Mouse (Mus musculus) spleen, postnatal 14 days (tissue): Measurements from ENCODE around the gene Camk2n1.
A peak's percentile ranks its signal among the peaks of the same experiment; 100 is the strongest.

Source experiments
- DNase-seq, 2 experiments: peaks; one replicate each; pipeline ENCODE4 v3.0.0; 2021 to 2022; ENCODE audit warnings: low spot score in 2 of 2

Gene Camk2n1

DNA sequence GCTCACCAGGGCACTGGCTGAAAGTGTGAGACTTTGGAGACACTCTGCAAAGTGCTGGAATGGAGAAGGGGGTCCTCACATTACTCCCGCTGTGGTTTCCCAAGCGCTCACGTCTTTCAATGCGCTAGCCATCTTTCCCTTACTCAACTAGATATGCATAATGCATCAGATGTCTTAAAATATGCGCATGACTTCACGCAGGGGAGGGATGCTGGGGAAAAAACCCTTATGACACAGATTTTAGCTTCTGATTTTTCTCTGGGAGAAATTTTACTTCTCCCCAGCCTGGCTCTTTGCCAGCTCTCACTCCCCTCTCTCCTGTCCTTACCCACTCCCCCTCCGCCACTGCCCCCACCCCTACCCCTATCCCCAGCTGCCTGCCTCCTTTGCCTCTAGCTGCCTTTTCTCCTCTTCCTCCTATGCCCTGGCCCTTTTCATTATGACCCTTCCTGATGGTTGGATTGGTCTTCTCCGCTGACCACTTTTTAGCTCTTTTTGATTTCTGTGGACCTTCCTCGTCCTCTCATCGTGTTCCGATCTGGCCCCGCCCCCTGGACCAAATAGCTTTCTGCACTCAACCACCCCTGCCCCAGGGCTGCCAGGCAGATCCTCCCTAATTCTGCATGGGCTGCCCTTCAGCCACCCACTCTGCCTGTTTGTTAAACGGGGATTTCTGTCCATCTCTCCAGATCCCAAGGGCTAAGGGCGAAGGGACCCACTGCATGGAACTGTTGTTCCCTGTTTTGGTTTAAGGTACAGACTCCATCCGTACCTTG is 6.1 kb upstream of the Camk2n1 start:
- no peak for DNase-seq

DNA sequence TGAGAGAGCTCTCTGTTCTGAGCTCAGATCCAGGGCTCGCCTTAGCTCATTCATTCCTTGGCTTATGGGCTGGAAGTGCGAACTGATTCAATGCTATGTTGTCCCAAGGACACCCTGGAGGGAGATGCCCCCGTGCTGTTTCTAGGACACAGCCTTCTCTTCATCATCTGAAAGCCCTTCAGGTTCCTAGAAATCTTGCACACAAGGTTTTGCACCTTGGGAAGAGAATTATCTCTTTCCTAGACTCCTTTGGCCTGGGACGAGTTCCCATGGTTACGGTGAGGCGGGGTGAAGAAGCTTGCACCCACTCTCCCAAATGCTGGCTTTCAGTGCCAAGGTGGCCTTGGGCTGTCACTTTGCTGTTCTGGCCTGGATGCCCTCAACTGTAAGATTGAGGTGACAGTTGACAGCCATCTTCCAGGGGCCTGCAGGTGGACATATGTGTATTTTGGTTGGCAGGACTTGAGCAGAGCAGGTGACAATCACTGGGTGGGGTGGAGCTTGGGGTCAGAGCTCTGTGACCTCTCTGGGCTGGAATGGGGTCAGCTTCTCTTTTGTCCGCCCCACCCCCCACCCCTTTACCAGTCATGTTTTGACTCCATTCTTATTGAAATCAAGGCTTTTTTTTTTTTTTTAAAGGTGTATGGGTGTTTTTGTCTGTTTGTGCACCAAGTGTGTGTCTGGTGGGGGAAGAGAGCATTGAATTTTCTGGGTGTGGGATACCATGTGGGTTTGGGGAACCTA is 5.1 kb upstream of the Camk2n1 start:
- no peak for DNase-seq

DNA sequence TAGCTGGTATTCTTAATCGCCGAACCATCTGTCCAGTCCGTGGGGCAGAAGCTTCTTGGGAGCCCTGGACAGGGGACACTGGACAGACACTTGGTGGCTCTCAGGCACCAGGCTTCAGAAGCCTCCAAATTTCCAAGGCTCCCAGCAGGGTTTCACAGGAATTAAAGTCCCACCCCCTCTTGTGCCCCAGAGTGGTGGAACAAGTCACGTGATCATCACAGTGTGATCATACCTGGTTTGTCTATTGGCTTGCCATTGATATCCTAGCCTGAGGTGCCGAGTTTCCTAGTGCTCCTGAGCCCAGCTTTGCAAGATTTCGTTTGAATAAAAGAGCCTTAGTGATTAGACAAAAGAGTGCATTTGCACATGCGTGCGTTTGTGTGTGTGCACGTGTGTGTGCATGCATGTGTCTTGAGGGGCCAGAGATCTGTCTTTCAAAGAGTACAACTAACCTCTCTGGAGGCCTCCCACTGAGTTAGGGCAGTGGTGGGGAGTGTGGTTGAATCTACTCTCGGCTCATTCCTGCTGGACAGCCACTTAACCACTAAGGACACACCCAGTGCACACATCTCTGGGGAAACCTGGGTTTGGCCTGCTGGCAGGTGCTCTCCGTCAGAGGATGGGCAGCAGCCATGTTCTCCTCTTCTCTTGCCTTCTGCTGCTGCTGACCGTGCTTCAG is 4.3 kb upstream of the Camk2n1 start:
- DNase-seq: no peak

DNA sequence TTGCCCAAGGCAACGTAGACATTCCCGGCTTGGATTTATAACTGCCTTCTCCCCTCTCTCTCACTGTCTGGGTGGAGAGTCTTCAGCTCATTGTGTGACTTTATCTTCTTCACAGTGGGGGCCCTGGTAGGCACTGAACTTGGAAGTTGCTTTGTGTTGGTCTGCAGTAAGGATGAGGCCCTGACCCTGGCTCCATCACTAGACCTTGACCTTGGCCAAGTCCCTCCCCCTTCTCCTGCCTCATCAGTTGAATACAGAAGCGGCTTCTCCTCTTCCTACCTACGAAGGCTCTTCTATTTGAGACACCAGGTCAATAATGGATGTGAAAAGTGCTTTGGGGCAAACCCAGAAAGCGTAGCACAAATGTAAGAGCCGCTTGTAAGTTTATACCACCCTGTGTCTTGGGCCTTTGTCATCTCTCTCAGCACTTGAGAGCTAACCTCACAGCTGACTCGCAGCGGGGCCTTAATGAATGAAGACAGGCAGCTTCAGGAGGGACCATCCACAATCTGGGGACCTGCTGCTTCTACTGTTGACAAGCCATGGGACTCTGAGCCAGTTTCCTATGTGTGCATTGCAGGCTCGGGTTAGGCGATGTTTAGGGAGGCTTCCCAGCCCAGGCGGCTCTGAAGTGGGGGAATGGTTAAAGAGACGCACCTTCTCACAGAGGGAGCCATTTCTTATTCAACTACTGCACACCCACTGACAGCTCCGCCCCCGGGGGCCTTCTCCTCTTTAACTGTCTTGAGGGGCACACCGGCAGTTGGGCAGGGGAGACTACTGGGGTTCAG is 1.6 kb upstream of the Camk2n1 start:
- no peak for DNase-seq

DNA sequence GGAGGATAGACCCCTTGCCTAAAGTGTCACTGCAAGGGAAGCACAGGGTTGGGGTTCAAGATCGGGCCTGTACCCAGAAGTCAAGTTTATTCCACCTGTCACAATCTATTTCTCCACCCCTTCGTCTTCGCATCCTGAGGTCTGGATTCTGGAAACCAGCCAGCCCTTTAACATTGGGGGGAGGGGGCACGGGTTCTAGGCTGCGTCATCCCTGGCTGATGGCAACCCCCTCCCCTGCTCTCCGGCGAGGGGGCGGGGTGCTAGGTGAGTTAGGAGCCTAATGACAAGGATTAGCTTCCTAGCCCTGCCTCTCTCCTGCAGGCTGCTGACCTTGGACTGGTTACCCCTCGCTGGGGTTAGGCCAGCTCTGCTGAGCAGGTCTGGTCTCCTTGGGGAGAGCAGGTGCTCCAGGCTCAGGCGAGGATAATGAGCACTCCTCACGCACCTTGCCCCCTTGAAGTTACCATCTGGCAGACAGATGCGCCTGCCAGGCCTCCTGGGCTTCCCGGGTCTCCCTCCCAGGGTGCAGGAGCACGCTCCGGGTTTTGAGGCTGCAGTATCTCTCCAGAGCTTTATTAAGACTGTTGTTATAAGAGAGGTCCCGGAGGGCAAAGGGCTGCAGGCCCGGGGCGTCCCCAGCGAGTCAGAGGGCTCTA is 889 bp upstream of the Camk2n1 start:
- DNase-seq: no peak

DNA sequence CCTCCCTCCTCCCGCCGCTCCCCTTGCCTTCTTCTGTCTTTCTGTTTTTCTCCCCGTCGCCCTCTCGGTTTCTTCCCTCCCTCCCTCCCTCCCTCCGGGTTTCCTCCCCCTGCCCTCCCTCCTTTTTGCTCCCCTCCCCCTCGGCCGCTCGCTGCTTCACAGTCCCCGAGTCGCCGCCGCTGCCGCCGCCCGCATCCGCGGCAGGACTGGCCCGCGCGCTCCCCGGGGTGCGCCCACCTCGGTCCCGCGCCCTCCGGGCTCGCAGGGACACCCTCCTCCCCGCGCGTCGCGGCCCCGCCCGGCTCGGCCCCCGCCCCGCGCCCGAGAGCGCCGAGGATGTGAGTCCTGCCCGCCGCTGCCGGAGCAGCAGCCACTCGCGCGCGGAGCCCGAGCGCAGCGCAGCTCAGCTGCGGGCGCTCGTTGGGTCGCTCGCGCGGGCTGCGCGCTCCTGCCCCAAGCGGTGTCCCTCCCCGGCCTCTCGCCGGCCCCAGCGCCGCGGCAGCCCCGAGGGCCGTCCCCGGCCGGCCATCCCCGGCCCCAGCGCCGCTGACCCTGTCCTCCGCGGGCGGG is 542 bp downstream of the Camk2n1 start:
- DNase-seq: no peak

DNA sequence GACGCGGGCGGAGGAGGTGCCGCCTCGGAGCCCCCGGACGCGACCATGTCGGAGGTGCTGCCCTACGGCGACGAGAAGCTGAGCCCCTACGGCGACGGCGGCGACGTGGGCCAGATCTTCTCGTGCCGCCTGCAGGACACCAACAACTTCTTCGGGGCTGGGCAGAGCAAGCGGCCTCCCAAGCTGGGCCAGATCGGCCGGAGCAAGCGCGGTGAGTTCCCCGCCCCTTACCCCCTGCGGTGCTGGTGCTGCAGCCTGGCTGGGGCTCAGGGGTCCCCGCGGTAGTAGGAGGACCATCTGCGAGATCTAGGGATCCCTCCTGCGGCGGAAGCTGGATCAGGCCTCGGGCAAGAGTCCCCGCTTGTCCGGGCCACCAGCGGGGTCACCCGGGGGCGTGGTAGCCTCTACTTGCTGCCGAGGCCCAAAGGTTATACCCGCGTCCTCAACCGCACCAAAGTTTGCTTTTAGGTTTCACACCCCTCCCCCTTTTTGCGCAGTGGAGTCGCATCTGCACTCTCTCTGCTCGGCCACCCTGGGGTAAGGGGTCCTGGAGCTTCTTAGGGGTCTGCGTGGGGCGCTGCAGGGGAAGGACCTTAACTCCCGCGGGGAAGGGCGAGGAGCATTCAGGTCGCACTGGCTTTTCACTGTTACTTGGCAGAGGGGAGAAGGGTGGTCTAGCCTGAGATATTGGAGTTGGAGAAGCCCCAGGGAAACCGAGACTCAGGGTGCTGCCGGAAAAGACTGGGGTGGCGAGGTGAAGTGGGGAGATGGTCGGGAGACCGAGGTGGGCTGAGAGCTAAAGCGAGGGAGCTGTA is 1.2 kb downstream of the Camk2n1 start:
- no peak for DNase-seq

DNA sequence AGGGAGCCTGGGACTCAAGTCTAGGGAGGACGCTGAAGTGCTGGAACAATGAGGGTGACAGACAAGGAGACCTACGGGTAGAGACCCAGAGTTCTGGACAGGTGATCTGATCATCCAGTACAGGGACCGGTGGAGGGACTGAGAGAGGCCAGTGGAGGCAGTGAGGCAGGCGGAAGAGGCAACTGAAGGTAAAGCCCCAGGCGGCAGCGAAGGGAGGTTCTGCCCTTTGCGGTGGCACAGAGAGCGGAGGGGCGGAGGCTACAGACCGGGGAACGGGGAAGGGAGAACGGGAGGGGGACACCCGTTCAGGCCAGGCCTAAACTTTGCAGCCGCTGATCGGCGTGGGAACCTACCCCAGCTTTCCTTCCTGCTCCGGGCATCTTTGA is 1.8 kb downstream of the Camk2n1 start:
- no peak for DNase-seq

DNA sequence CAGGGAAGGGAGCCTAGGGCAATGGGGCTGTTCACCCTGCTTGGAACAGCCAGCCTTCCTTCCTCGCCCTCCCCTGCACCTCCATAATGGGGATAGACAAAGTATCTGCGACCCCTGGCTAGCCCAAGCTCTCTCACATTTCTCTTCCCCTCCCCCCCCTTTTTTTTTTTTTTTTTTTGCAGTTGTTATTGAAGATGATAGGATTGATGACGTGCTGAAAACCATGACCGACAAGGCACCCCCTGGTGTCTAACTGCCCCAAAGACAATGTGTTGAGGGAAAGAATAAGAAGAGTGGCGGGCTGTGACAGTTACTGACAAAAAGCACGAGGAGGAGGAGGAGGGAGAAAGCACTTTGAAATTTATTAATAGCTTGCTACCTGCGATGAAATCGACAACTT is 2.4 kb downstream of the Camk2n1 start:
- DNase-seq: no peak

DNA sequence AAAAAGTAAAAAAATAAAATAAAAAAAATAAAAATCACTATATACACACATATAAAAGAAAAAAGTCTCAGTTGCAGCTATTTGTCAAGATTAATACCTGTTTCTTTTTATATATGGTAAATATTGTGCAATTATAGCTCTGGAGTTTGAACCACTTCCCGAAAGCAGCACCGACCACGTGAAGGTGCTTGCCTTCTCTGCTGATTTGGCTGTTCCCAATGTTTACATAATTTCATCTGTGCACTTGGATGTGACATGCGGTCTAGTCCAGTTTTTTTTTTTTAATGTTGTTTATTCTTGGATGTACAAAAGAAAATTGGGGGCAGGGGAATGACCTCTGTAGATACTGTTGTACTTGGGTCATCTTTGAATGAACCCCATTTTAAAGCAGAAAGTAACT is 3.0 kb downstream of the Camk2n1 start:
- DNase-seq: no peak

DNA sequence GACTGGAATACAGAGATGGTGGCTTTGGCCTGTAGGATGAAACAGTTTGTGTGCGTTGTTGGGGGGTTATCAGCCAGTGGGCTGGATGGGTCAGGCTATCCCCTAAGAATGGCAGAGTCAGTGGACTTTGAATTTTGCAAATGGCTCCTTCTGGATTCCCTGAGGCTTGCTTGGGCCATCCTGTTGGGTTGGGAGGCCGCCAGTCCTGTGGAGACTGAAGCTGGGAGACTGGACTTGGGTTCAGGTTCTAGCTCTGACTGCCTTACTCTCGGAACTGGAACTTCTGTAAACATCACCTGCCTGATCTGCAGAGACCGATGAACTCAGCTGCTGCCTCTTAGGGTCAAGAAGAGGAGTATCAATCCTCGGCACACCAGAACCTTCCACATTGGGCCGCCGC is 4.1 kb downstream of the Camk2n1 start:
- no peak for DNase-seq

DNA sequence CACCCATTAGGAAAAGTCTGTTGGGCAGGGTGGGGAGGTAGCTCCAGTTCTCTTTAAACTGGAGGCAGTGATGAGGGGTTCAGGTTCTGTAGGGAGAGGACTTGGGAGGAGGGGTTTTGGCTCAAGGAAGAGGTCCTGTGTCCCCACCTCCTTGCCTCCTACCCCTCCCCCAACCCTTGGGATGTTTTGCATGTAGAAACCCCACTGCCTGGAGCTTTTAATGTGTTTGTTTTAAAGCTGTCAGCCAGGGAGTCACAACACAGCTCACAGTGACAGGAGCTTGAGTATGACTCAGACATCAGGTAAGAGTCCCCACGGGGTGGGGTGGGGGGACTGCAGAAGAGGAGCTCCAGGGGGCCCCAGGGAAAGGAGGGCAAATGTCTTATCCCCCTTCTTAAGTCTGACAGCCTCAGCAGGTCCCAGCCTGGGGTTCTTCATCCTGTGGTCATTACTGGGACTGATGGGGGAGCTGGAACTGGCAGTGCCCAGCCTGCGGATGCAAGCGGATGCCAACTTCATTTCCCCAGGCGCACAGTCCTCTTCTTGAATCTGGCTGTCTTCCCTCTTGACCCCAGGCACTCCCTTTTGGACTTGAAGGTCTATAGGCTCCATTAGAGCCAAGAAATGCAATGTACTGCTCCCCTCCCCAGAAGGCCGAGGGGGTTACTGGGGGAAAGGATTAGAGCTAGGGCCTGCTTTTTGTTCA is 4.8 kb downstream of the Camk2n1 start:
- DNase-seq: no peak

DNA sequence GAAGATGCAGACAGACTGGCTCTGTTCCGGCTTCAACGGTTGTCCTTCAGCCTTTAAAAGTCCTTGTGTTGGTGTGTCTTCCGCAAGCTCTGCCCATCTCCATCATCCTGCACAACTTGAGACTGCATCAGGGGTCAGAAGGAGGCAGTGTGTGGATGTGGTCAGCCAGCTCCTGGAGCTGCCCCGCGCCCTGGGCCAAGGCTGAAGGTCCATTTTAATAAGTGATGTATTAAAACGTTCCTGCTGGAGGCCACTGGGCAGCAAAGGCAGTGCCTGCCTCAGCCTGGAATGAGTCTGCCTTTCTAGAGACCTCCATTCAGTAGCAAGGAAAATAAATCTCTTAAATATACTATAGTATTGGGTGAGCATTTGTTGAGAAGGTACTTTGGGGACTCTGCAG is 5.7 kb downstream of the Camk2n1 start:
- no peak for DNase-seq

DNA sequence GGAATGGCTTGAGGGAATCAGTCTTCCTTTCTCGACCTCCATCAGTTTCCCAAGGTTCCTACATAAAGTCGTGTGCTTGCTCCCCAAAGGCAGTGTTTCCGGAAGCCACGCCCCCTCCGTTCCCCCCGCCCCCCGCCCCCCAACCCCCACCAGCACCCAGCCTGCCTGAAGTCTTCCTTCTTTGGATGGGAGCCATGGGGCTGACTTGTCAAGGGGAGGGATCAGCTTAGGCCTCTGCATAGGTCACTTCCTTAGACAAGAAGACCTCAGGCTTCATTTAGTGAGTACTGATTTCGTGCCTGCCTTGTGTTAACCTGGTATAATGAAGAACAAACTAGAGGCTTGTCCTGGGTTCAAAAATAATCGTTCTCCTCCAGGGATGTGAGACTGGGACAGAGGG is 6.8 kb downstream of the Camk2n1 start:
- no peak for DNase-seq

DNA sequence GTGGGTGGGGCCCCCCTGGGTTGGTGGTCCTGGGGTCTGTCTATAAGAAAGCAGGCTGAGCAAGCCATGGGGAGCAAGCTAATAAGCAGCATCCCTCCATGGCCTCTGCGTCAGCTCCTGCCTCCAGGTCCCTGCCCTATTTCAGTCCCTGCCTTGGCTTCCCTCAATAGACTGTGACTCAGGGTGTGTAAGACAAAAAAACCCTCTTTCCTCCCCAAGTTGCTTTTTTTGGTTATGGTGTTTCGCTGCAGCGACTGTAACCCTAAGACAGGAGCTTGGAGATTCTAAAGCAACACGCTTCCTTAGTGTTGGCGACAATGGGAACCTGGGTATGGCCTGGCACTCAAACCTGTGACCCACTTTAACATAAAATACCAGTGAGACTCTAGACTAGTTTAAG is 7.4 kb downstream of the Camk2n1 start:
- no peak for DNase-seq

DNA sequence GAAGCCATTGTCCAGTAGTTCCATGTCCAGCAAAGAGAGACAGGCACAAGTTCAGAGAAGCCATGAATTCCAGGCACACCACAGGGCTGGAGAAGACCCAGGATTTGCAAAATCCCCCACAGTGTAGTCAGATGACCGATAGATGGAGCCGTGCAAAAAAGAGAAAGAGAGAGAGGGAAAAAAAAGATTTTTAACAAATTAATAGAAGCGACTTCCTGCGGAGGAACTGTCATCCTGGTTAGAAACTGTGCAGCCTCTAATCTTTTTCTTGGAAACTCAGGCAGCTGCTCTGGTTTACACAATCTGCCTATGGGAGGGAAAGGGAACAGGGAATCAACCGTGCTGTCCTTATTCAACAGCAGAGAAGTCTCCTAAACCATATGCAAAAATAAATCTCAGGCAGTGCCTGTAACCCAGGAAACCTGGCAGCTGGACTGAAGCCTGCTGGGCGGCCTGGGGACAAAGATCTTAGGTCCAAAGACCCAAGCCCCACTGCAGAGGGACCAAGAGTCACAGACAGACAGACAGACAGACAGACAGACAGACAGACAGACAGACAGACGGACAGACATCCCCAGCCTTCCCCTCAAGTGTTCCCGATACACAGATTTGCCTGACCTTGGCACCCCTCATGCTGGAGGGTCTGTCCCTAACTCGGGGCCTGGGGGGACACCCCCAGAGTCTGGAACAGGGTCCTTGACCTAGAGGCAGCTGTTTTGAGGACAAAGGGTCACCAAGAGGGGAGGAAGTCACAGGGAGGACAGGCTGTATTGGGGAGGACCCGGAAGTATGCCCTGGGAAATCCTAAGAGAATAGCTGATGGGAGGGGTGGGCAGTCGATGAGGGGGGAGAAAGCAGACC is 9.1 kb downstream of the Camk2n1 start:
- no peak for DNase-seq

DNA sequence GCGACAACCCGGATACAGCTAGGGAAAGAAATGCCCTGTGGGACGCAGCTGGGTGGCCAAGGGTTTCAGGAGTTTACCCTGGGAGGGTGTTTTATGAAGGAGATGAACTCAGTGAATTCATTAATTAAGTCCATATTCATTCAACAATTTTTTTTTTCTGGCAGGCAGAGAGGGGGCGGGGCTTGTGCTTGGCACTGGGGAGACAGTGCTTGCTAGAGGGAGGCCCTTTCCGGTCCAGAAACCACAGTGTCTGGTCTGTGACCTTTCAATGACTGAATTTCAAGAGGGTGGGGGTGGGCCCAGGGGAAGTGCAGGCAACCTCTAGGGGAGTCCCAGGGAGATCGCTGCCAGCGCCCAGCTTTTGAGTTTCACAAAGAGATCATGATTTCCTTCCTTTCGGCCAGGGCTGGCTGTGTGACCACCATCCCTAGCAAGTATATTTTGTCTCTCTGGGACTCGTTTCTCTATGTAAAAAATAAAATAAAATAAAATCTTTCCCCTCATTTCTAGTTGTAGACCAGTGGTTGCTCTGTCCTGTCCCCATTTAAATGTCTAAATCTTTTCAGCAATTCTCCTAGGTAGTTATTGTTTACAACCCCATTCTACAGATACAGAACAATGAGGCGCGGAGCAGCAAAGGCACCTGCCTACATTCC is 9.8 kb downstream of the Camk2n1 start:
- DNase-seq: peak in 1 of 2 experiments; percentile 23

DNA sequence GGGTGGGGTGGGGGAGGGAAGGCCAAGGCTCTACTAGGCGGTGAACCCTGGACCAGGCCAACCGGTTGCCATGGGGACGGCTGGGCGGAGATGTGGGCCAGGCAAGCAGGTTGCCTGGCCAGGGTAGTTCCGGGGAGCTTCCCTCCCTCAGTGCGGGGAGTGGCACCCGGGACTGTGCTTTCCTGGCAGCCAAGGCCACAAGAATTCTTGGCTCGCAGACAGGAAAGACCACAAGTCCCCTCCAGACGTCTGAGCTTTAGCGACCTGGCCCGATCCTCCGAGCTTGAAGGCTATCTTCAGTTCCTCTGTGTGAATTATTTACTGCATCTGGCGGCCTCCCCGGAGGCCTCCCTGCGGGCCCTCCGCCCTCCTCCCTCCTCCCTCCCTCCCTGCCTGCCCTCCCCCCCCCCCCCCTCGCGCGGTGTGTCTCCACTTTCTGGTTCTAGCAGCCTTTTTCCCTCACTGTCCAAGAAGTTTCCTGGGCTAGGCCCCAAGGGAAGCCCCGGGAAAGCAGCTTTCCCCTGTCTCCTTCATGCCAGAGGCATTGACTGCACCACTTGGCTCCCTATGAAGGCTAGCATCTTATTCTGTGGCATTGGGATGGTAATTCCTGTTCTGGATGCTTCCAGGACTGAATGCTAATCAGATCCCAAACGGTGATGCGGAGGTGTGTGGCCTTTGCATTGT is 10.7 kb downstream of the Camk2n1 start:
- DNase-seq: no peak
